Mouse (Mus musculus) liver, embryonic 14.5 days (tissue): ENCODE data around the gene Traf3ip3. TPM values are rescaled to one million over a fixed set of nuclear protein-coding genes. Genes with fewer than 3 reads are reported as not detected.

ENCODE experiments used
- ATAC-seq: fragments of 200-750 bp; cut with Nextera tagmentation; 2 replicates; pipeline ENCODE4 v1.8.0; 2017; ENCODE audit warnings: moderate number of reproducible peaks, mild to moderate bottlenecking, moderate library complexity; ENCODE audit not compliant: insufficient read depth
- DNase-seq, 3 experiments: peaks; one replicate each; pipeline ENCODE4 v3.0.0-alpha.2; 2012 to 2013; ENCODE audit warnings: low read depth in 3 of 3, low spot score in 3 of 3
- H3K27ac ChIP-seq: fragments of 300-500 bp; sonication (generic); 2 replicates; pipeline ENCODE4 v1.5.1; 2014; ENCODE audit warnings: moderate library complexity, mild to moderate bottlenecking, control low read depth, inconsistent platforms
- H3K27me3 ChIP-seq: fragments of 300-500 bp; sonication (generic); 2 replicates; pipeline ENCODE4 v1.6.1; 2014; ENCODE audit warnings: mild to moderate bottlenecking, low read length, moderate library complexity; ENCODE audit not compliant: control insufficient read depth, insufficient read depth
- H3K36me3 ChIP-seq: fragments of 300-500 bp; sonication (generic); replicated peaks from 2 replicates; pipeline ENCODE4 v1.6.1; 2014; ENCODE audit warnings: low read depth; ENCODE audit not compliant: control insufficient read depth, insufficient read depth
- H3K4me1 ChIP-seq, 2 experiments: fragments of 200-500 bp in 1 of 2; fragments of 300-500 bp in 1 of 2; sonication (generic) in 1 of 2; replicated peaks; 2 replicates each; pipeline ENCODE4 v1.6.1; 2012 to 2014; ENCODE audit warnings: antibody characterized with exemption in 1 of 2, inconsistent platforms in 1 of 2, low read length in 1 of 2; ENCODE audit not compliant: control insufficient read depth in 2 of 2, insufficient read depth in 2 of 2
- H3K4me2 ChIP-seq: fragments of 300-500 bp; sonication (generic); 2 replicates; pipeline ENCODE4 v1.6.1; 2014; ENCODE audit warnings: low read depth, mild to moderate bottlenecking, control low read depth, moderate library complexity
- H3K4me3 ChIP-seq, 2 experiments: fragments of 200-500 bp in 1 of 2; fragments of 300-500 bp in 1 of 2; sonication (generic) in 1 of 2; 2 replicates each; pipeline ENCODE4 v1.5.1; 2012 to 2014; ENCODE audit warnings: low read depth in 2 of 2, low read length in 2 of 2, mild to moderate bottlenecking in 2 of 2, control low read depth in 1 of 2, inconsistent platforms in 1 of 2, moderate library complexity in 1 of 2; ENCODE audit not compliant: insufficient read depth in 1 of 2
- H3K9ac ChIP-seq: fragments of 300-500 bp; sonication (generic); replicated peaks from 2 replicates; pipeline ENCODE4 v1.6.1; 2014; ENCODE audit warnings: mild to moderate bottlenecking, control low read depth, moderate library complexity
- H3K9me3 ChIP-seq: fragments of 300-500 bp; sonication (generic); 2 replicates; pipeline ENCODE4 v1.6.1; 2016; ENCODE audit warnings: low read length, mixed read lengths; ENCODE audit not compliant: control insufficient read depth
- CTCF ChIP-seq: IDR thresholded peaks from 2 replicates; pipeline ENCODE4 v1.5.1; 2016; ENCODE audit warnings: antibody characterized with exemption, low read depth, control low read depth
- EP300 ChIP-seq: IDR thresholded peaks from 2 replicates; pipeline ENCODE4 v1.6.1; 2016; ENCODE audit warnings: antibody characterized with exemption, low read depth
- WGBS: fragments of 180-500 bp; shearing (Covaris S2); extraction: QIAGEN DNeasy Blood & Tissue Kit; methylation state at CpG from one replicate; pipeline ENCODE4 v1.1.7; 2014; ENCODE audit not compliant: insufficient replicate concordance; 5-methylcytosine and 5-hydroxymethylcytosine counted together
- polyA plus RNA-seq, 2 experiments: library from polyadenylated mRNA; depleted of rRNA in 1 of 2; stranded (reverse) in 1 of 2; unstranded in 1 of 2; fragments of >200 nt; fragmentation: Nextera tagmentation in 1 of 2; extraction: Ambion mirVana in 1 of 2; gene quantifications; 2 replicates each; pipeline versions ENCODE4 v1.2.1 to v1.2.3; 2012 to 2014

Traf3ip3 gene
- polyA plus RNA-seq, 2 experiments: 4.9 to 5.1 TPM

GRCm38 (mm10) chr1:193181104-193181503, 20.4 kb downstream of the Traf3ip3 start:
- H3K27me3 ChIP-seq: no peaks in the 10 kb centered on the region
- no peak for TF ChIP-seq EP300
- no peak for TF ChIP-seq CTCF
- no peak overlapping the region for H3K4me3 ChIP-seq
- no peak overlapping the region for H3K27ac ChIP-seq
- ATAC-seq (no peak), DNase-seq (no peak)
- WGBS: 58% methylated on average over 3 of the region's 3 CpGs
- no peak overlapping the region for H3K9ac ChIP-seq
- H3K4me2 ChIP-seq: no peak overlapping the region
- H3K9me3 ChIP-seq: no peaks in the 10 kb centered on the region
- H3K4me1 ChIP-seq: no peaks in the 10 kb centered on the region
- H3K36me3 ChIP-seq: no peaks in the 10 kb centered on the region

- no peak for ATAC-seq
- H3K4me2 ChIP-seq: peak overlapping the region; percentile 81
- WGBS: 67% methylated on average over 13 of the region's 13 CpGs
Observed at GRCm38 (mm10) chr1:193174143-193174733, 27.3 kb downstream of the Traf3ip3 start.

GRCm38 (mm10) chr1:193173810-193174129, 27.7 kb downstream of the Traf3ip3 start:
- Histone ChIP-seq H3K27ac (peak overlapping the region; percentile 45), H3K9ac (peak overlapping the region; percentile 83), H3K27me3 (no peaks in the 10 kb centered on the region), H3K9me3 (no peaks in the 10 kb centered on the region), H3K4me3 (peak overlapping the region; percentile 67 to 99), H3K36me3 (no peaks in the 10 kb centered on the region), H3K4me2 (peak overlapping the region; percentile 81), H3K4me1 (peaks cover 13 to 22% of the 10 kb centered on the region in 2 experiments)
- ATAC-seq (no peak), DNase-seq (no peak)
- WGBS: 12% methylated on average over 9 of the region's 9 CpGs
- TF ChIP-seq EP300 (no peak), CTCF (no peak)

More at GRCm38 (mm10) chr1:193174143-193174733, 27.3 kb downstream of the Traf3ip3 start:
- Histone ChIP-seq H3K27ac (no peak overlapping the region), H3K4me1 (peaks cover 13 to 22% of the 10 kb centered on the region in 2 experiments), H3K36me3 (no peaks in the 10 kb centered on the region), H3K4me3 (peak overlapping the region; percentile 67 to 99), H3K9me3 (no peaks in the 10 kb centered on the region), H3K9ac (peak overlapping the region; percentile 83), H3K27me3 (no peaks in the 10 kb centered on the region)
- DNase-seq: no peak
- no peak for TF ChIP-seq EP300

GRCm38 (mm10) chr1:193172991-193173809, 28.3 kb downstream of the Traf3ip3 start:
- peak; percentile 98 for ATAC-seq
- peak; percentile 48 for TF ChIP-seq CTCF
- TF ChIP-seq EP300: no peak
- Histone ChIP-seq H3K27ac (peak overlapping the region; percentile 45), H3K36me3 (no peaks in the 10 kb centered on the region), H3K4me1 (peaks cover 13 to 22% of the 10 kb centered on the region in 2 experiments), H3K4me3 (peak overlapping the region; percentile 67 to 99), H3K4me2 (peak overlapping the region; percentile 81), H3K27me3 (no peaks in the 10 kb centered on the region), H3K9ac (peak overlapping the region; percentile 85), H3K9me3 (no peaks in the 10 kb centered on the region)
- peak; percentile 98 for DNase-seq
- under 1% methylated on average over 48 of the region's 48 CpGs for WGBS

GRCm38 (mm10) chr1:193169856-193170255, 31.6 kb downstream of the Traf3ip3 start:
- Histone ChIP-seq H3K9ac (no peak overlapping the region), H3K9me3 (no peaks in the 10 kb centered on the region), H3K4me3 (no peak overlapping the region), H3K27ac (no peak overlapping the region), H3K4me2 (no peak overlapping the region), H3K27me3 (no peaks in the 10 kb centered on the region), H3K4me1 (peaks cover 13 to 17% of the 10 kb centered on the region in 2 experiments), H3K36me3 (no peaks in the 10 kb centered on the region)
- ATAC-seq (no peak), DNase-seq (no peak)
- no peak for TF ChIP-seq EP300
- no peak for TF ChIP-seq CTCF
- WGBS: 63% methylated on average over 2 of the region's 2 CpGs
